8 mouse cellular contexts compared by ENCODE assay signal in the genomic region with DNA sequence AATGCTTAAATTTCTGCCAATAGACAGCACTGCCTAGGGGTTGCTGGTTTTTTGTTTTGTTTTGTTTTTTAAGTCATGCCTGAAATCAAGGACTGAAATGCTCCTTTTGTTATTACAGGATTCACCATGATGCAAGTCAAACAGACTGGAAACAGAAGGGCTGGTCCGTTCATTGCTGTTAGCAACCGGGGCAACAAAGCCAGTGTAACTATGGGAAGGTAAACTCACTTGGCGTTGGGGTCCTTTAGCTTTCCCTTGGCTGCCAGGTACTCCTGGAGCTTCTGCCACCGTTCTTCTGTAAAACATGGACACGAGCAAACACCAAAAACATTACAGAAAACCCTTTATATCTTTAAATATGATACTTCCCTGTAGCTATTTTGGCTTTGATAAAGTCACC. TPM values are rescaled to one million over a fixed set of nuclear protein-coding genes. Genes with fewer than 3 reads are reported as not detected.
A peak's percentile ranks its signal among the peaks of the same experiment; 100 is the strongest.
DNase-seq lines count a peak whose midpoint lies in the region; ATAC-seq lines count a peak whose summit lies in the region.

No protein-coding gene starts in this region.

- 0 out of 2 replicates have a peak, but pooled peaks cover 3% of the 10 kb centered on the region for H3K36me3 ChIP-seq in heart, embryonic 16.5 days (ENCODE audit: control insufficient read depth, insufficient read depth)
- peaks cover 20% of the 10 kb centered on the region for H3K36me3 ChIP-seq in hindbrain, embryonic 10.5 days
- peaks cover 2% of the 10 kb centered on the region; the same call in 1 of the 2 replicates for H3K36me3 ChIP-seq in midbrain, embryonic 11.5 days (ENCODE audit: control insufficient read depth, insufficient read depth, low read length)

- DNase-seq in heart, adult 8-10 months (ENCODE audit: low spot score): no peak
- peak; percentile 34 for DNase-seq in MN1 (ENCODE audit: low spot score)
- DNase-seq in hindbrain, embryonic 10.5 days (ENCODE audit: low spot score): no peak
- DNase-seq in midbrain, embryonic 11.5 days (ENCODE audit: low spot score, missing footprints): no peak
- DNase-seq in ovary, postnatal 14 days (ENCODE audit: low spot score): no peak
- no peak for DNase-seq in adrenal gland, adult 2 months
- no peak for DNase-seq in thymus, adult 18-20 months

- peak overlapping the region; percentile 94 for H3K4me3 ChIP-seq in heart, embryonic 16.5 days (ENCODE audit: low read length)
- H3K4me3 ChIP-seq in hindbrain, embryonic 10.5 days: peak overlapping the region; percentile 78
- peak overlapping the region; percentile 61 for H3K4me3 ChIP-seq in midbrain, embryonic 11.5 days (ENCODE audit: low read depth, low read length)

- peak overlapping the region; percentile 88 for H3K9ac ChIP-seq in heart, embryonic 16.5 days (ENCODE audit: low read length)
- H3K9ac ChIP-seq in midbrain, embryonic 11.5 days (ENCODE audit: low read length): peak overlapping the region; percentile 80

- no peak overlapping the region for H3K27ac ChIP-seq in heart, embryonic 16.5 days (ENCODE audit: low read length)
- peak overlapping the region; percentile 92 for H3K27ac ChIP-seq in hindbrain, embryonic 10.5 days
- H3K27ac ChIP-seq in midbrain, embryonic 11.5 days (ENCODE audit: low read depth, low read length): no peak overlapping the region

- H3K4me2 ChIP-seq in heart, embryonic 16.5 days (ENCODE audit: low read depth, low read length): peak overlapping the region; percentile 57
- H3K4me2 ChIP-seq in midbrain, embryonic 11.5 days: peak overlapping the region; percentile 57

- WGBS in heart, embryonic 16.5 days: 58% methylated on average over 5 of the region's 5 CpGs
- WGBS in hindbrain, embryonic 10.5 days: 63% methylated on average over 5 of the region's 5 CpGs
- WGBS in midbrain, embryonic 11.5 days: 67% methylated on average over 5 of the region's 5 CpGs

- H3K4me1 ChIP-seq in heart, embryonic 16.5 days (ENCODE audit: control insufficient read depth, insufficient read depth, low read length): peaks cover 16% of the 10 kb centered on the region
- peaks cover 27% of the 10 kb centered on the region for H3K4me1 ChIP-seq in hindbrain, embryonic 10.5 days (replicated peaks)
- peaks cover 13% of the 10 kb centered on the region for H3K4me1 ChIP-seq in midbrain, embryonic 11.5 days (ENCODE audit: control insufficient read depth, insufficient read depth, low read length)

- no peaks in the 10 kb centered on the region for H3K9me3 ChIP-seq in heart, embryonic 16.5 days (replicated peaks; ENCODE audit: control insufficient read depth, low read length)
- H3K9me3 ChIP-seq in hindbrain, embryonic 10.5 days: no peaks in the 10 kb centered on the region
- H3K9me3 ChIP-seq in midbrain, embryonic 11.5 days (ENCODE audit: control insufficient read depth, low read length): no peaks in the 10 kb centered on the region

- no peak for ATAC-seq in heart, embryonic 16.5 days (replicated peaks; ENCODE audit: extremely low read depth, insufficient read depth, low FRiP score)
- ATAC-seq in midbrain, embryonic 11.5 days (ENCODE audit: low FRiP score): no peak

- no peaks in the 10 kb centered on the region for H3K27me3 ChIP-seq in heart, embryonic 16.5 days (ENCODE audit: control insufficient read depth, insufficient read depth, low read length)
- no peaks in the 10 kb centered on the region for H3K27me3 ChIP-seq in hindbrain, embryonic 10.5 days (ENCODE audit: insufficient read depth, poor library complexity, severe bottlenecking)
- H3K27me3 ChIP-seq in midbrain, embryonic 11.5 days (ENCODE audit: control insufficient read depth, insufficient read depth, low read length): no peaks in the 10 kb centered on the region

RNA-seq across cellular contexts. Expression of gene Ckap2l, which starts 0.9 kb away (rescaled TPM):
- 37.7 and 47.8 TPM in 2 replicates for polyA plus RNA-seq in heart, embryonic 16.5 days (2015; fragmentation: Nextera tagmentation; extraction: Ambion mirVana)
- total RNA-seq in heart, adult 8-10 months (2022): under 1 TPM; 0.19 to 0.78 (median 0.33) TPM
- 50.8 and 59.3 TPM in 2 replicates for polyA plus RNA-seq in hindbrain, embryonic 10.5 days (2016; fragmentation: Nextera tagmentation; extraction: Ambion mirVana)
- 92.0 and 96.9 TPM in 2 replicates for polyA plus RNA-seq in midbrain, embryonic 11.5 days (2014; fragmentation: Nextera tagmentation; extraction: Ambion mirVana)
- 1 to 10 TPM in 1 of 2 experiments, under 1 TPM in 1; 0.97 to 1.7 TPM for total RNA-seq in adrenal gland, adult 2 months (2021)
- 0.09 and 0.10 TPM in 2 replicates for polyA plus RNA-seq in adrenal gland, adult 2 months (2012; rRNA removed)

RNA-seq across cellular contexts. Expression of gene Il1a, which starts 13.7 kb away (rescaled TPM):
- 0.11 and 0.22 TPM in 2 replicates for polyA plus RNA-seq in heart, embryonic 16.5 days (2015; fragmentation: Nextera tagmentation; extraction: Ambion mirVana)
- total RNA-seq in heart, adult 8-10 months (2022): not detected
- not detected in 2 replicates for polyA plus RNA-seq in hindbrain, embryonic 10.5 days (2016; fragmentation: Nextera tagmentation; extraction: Ambion mirVana)
- 0.30 TPM in 1 of 2 replicates, not detected in the other for polyA plus RNA-seq in midbrain, embryonic 11.5 days (2014; fragmentation: Nextera tagmentation; extraction: Ambion mirVana)
- total RNA-seq in adrenal gland, adult 2 months (2021): not detected
- not detected in 2 replicates for polyA plus RNA-seq in adrenal gland, adult 2 months (2012; rRNA removed)

Comparison
In these comparisons a context has a peak if more than half of its experiments do, and no peak if none do; other contexts are left out.
1. RNA of gene Ckap2l, which starts 0.9 kb away (polyA plus RNA-seq): 92.0 to 96.9 TPM in midbrain, embryonic 11.5 days, 50.8 to 59.3 TPM in hindbrain, embryonic 10.5 days and 37.7 to 47.8 TPM in heart, embryonic 16.5 days; 0.09 to 0.10 TPM in adrenal gland, adult 2 months; every median in the first group is over 10 times any median in the second.
2. Peak in every context shown above with its lines, with median percentiles within 50 percentile points of each other: H3K4me3 ChIP-seq.